Comparison of ENCODE assay signal across 18 mouse cellular contexts in the genomic region with DNA sequence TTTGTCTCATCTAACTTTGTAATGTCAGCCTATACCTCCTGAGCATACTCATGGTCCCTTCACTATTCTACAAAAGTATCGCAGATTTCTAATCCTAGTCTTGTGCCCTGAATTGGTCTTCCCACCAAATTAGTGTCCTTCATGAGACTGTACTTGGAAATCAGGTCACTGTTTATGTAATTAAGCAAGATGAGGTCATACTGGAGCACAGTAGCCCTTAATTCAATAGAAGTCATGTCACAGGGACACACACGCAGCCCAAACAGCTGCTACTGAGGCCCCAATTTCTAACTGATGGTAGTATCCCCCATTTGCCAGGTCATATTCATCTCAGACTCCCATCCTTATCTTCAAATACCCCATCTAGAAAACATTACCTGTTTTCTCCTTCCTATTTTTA.
"Had no signal": no experiment of that assay in that cellular context is flagged by ENCODE, and none has a peak within 500 bp of the region (broad histone marks: within the 10 kb centered on the region; RNA-seq: fewer than 3 reads in every experiment).

No protein-coding gene starts in this region.

- H3K27ac ChIP-seq: midbrain, embryonic 10.5 days; midbrain, embryonic 12.5 days; neural tube, embryonic 13.5 days; neural tube, embryonic 15.5 days had no signal

- H3K4me3 ChIP-seq: midbrain, embryonic 10.5 days; midbrain, embryonic 12.5 days; myocyte; neural tube, embryonic 13.5 days; neural tube, embryonic 15.5 days had no signal

- DNase-seq: lung, adult 18-20 months; lung, embryonic 14.5 days; lung, postnatal 10 days; lung, postnatal 4 days; midbrain, embryonic 14.5 days; right cerebral cortex, adult 18-20 months; right cerebral cortex, postnatal 25 days; right cerebral cortex, postnatal 4 days; spleen, adult 18-20 months; thymus, adult 18-20 months; thymus, postnatal 14 days; thymus, postnatal 36 days had no signal

- H3K4me1 ChIP-seq: midbrain, embryonic 12.5 days had no signal

- H3K27me3 ChIP-seq: midbrain, embryonic 12.5 days; neural tube, embryonic 13.5 days; neural tube, embryonic 15.5 days had no signal

- ATAC-seq: midbrain, embryonic 16.5 days had no signal
